Mouse (Mus musculus): ENCODE results near the gene Zfp668. TPM values are rescaled to one million over a fixed set of nuclear protein-coding genes. Genes with fewer than 3 reads are reported as not detected.
"Not testable (repeated sequence)": the region's sequence is repeated elsewhere in the genome, so short reads cannot be mapped to it uniquely, and the experiment has no call there.

The Zfp668 gene
- polyA plus RNA-seq, 1 experiment from 2014 or later: 11.9 TPM

DNA sequence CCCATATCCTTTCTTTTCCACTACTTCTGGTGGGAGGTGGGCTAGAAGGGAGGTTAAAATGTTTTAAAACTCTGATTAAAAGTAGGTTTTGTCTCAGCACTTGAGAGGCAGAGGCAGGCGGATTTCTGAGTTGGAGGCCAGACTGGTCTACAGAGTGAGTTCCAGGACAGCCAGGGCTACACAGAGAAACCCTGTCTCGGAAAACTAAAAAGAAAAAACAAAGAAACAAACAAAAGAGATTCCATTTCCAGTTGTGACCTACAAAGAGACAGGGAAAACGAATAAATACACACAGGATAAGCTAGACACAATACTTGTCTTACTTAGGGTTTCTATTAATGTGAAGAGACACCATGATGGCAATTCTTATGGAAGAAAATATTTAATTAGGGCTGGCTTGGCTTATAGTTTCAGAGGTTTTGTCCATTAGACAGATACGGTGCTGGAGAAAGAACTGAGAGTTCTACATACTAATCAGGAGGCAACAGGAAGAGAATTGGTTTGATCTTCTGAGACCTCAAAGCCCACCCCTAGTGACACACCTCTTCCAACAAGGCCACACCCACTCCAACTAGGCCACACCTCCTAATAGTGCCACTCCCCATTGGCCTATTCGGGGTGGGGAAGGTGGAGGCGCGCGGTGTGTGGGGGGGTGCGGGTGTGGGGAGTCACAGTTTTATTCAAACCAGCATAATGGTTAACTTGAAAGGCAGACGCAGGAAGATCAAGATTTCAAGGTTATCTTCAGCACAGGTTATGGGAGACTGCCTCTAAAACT is 21.7 kb upstream of the Zfp668 start:
- H3K9me3 ChIP-seq (replicated peaks; ENCODE audit: control insufficient read depth, low read length): no peaks in the 10 kb centered on the region
- no peak overlapping the region for H3K9ac ChIP-seq (ENCODE audit: low read length)
- peak overlapping the region; percentile 31; the same call in 1 of the 2 replicates for H3K27ac ChIP-seq (ENCODE audit: low read length)
- no peak for ATAC-seq (ENCODE audit: insufficient read depth, low FRiP score)
- H3K4me3 ChIP-seq (replicated peaks; ENCODE audit: low read length): no peak overlapping the region
- peaks cover 7% of the 10 kb centered on the region for H3K4me1 ChIP-seq (ENCODE audit: control insufficient read depth, insufficient read depth, low read length)
- no peaks in the 10 kb centered on the region for H3K27me3 ChIP-seq (ENCODE audit: control insufficient read depth, insufficient read depth, low read length)
- no peak overlapping the region for H3K4me2 ChIP-seq (ENCODE audit: low read depth, low read length)
- WGBS: 36% methylated on average over 10 of the region's 10 CpGs
- no peaks in the 10 kb centered on the region for H3K36me3 ChIP-seq (ENCODE audit: control insufficient read depth, insufficient read depth, low read length)

DNA sequence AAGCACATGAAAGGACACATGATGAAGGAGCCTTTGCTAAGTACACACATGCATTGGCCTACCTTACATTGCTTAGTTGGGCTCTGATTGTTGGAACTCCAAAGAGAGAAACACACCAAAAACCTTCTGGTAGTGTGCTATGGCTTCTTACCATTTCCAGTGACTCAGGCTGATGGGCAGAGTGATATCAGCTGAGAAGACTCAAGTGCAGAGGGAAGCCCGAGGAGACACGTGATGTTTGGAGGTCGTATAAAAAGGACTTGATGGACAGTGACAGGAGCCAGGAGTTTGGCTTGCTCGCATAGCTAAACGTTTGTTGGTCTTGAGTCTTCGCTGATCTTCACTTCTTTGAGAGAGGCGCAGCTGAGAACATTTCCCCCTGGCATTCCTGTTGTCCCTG is 20.9 kb upstream of the Zfp668 start:
- ATAC-seq (ENCODE audit: insufficient read depth, low FRiP score): no peak
- Histone ChIP-seq H3K27ac (ENCODE audit: low read length) (no peak overlapping the region), H3K4me3 (replicated peaks; ENCODE audit: low read length) (no peak overlapping the region), H3K9me3 (replicated peaks; ENCODE audit: control insufficient read depth, low read length) (no peaks in the 10 kb centered on the region), H3K9ac (ENCODE audit: low read length) (no peak overlapping the region), H3K4me2 (ENCODE audit: low read depth, low read length) (no peak overlapping the region), H3K27me3 (ENCODE audit: control insufficient read depth, insufficient read depth, low read length) (no peaks in the 10 kb centered on the region), H3K4me1 (ENCODE audit: control insufficient read depth, insufficient read depth, low read length) (peaks cover 7% of the 10 kb centered on the region), H3K36me3 (ENCODE audit: control insufficient read depth, insufficient read depth, low read length) (no peaks in the 10 kb centered on the region)
- WGBS: 84% methylated on average over 7 of the region's 7 CpGs

DNA sequence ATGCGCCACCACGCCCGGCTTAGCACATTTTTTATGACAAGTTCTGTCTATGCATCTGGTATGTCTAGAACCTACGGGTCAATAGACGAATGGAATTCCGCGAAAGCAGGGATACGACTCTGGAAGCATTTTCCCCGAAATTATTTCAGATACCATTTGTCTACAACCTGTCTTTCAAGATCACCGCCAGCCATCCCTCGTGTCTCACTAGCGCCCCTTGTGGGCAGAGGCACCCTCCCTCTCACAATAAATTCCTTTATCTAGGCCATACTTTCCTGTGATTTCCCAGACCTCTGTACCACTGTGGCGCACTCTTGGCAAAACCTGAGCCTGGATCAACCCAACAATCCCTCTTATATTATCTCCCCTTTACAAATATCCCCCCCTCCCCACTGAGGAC is 19.8 kb upstream of the Zfp668 start:
- H3K27ac ChIP-seq (ENCODE audit: low read length): no peak overlapping the region
- H3K9ac ChIP-seq (ENCODE audit: low read length): no peak overlapping the region
- H3K27me3 ChIP-seq (ENCODE audit: control insufficient read depth, insufficient read depth, low read length): no peaks in the 10 kb centered on the region
- H3K36me3 ChIP-seq (ENCODE audit: control insufficient read depth, insufficient read depth, low read length): no peaks in the 10 kb centered on the region
- H3K4me2 ChIP-seq (ENCODE audit: low read depth, low read length): no peak overlapping the region
- 60% methylated on average over 13 of the region's 13 CpGs for whole genome bisulfite sequencing
- ATAC-seq (ENCODE audit: insufficient read depth, low FRiP score): no peak
- no peak overlapping the region for H3K4me3 ChIP-seq (replicated peaks; ENCODE audit: low read length)
- H3K9me3 ChIP-seq (replicated peaks; ENCODE audit: control insufficient read depth, low read length): no peaks in the 10 kb centered on the region
- H3K4me1 ChIP-seq (ENCODE audit: control insufficient read depth, insufficient read depth, low read length): peaks cover 7% of the 10 kb centered on the region

GRCm38 (mm10) chr7:127895891-127896290 is 19.3 kb upstream of the Zfp668 start:
- H3K9me3 ChIP-seq (replicated peaks; ENCODE audit: control insufficient read depth, low read length); H3K36me3 ChIP-seq (ENCODE audit: control insufficient read depth, insufficient read depth, low read length); H3K9ac ChIP-seq (ENCODE audit: low read length); H3K27ac ChIP-seq (ENCODE audit: low read length); H3K27me3 ChIP-seq (ENCODE audit: control insufficient read depth, insufficient read depth, low read length); ATAC-seq (ENCODE audit: insufficient read depth, low FRiP score); H3K4me1 ChIP-seq (ENCODE audit: control insufficient read depth, insufficient read depth, low read length); H3K4me3 ChIP-seq (replicated peaks; ENCODE audit: low read length): not testable (repeated sequence)
- 63% methylated on average over 7 of the region's 7 CpGs for WGBS
- H3K4me2 ChIP-seq (ENCODE audit: low read depth, low read length): peak overlapping the region; percentile 10; the same call in 1 of the 2 replicates

DNA sequence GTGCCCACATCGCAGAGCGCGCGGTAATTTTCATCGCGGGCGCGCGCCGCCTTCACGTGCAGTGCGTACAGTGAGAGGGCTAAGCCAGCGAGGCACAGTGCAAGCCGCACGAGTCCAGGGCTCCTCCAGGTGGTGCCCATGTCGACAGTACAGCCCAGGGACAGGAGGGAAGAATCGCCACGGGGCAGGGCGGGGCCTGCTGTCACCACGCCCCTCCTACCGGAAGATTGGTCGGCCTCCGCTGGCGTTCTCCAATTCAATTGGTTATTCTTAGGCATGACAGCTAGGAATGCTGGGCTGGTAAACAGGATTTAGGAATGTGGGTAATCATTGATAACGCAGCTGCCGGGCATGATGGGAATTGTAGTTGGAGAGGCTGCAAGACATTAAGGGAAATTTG is 18.8 kb upstream of the Zfp668 start, which contains the start of the genes Gm21974 and Vkorc1:
Gm21974 (minus strand) TSS at position 13 of the 400 bp plus-strand sequence.
Vkorc1 (minus strand) TSS at position 176 of the 400 bp plus-strand sequence.
- 0% methylated on average over 26 of the region's 26 CpGs for WGBS

GRCm38 (mm10) chr7:127894480-127894879 is 17.9 kb upstream of the Zfp668 start:
- Histone ChIP-seq H3K4me2 (ENCODE audit: low read depth, low read length) (peak overlapping the region; percentile 83), H3K36me3 (ENCODE audit: control insufficient read depth, insufficient read depth, low read length) (no peaks in the 10 kb centered on the region), H3K4me1 (ENCODE audit: control insufficient read depth, insufficient read depth, low read length) (peaks cover 7% of the 10 kb centered on the region), H3K27me3 (ENCODE audit: control insufficient read depth, insufficient read depth, low read length) (no peaks in the 10 kb centered on the region), H3K9ac (ENCODE audit: low read length) (peak overlapping the region; percentile 82), H3K4me3 (replicated peaks; ENCODE audit: low read length) (peak overlapping the region; percentile 79), H3K9me3 (replicated peaks; ENCODE audit: control insufficient read depth, low read length) (no peaks in the 10 kb centered on the region), H3K27ac (ENCODE audit: low read length) (peak overlapping the region; percentile 87)
- 59% methylated on average over 5 of the region's 5 CpGs for WGBS
- no peak for ATAC-seq (ENCODE audit: insufficient read depth, low FRiP score)

More for the DNA sequence above, 18.8 kb upstream of the Zfp668 start, which contains the start of the genes Gm21974 and Vkorc1:
- Histone ChIP-seq H3K36me3 (ENCODE audit: control insufficient read depth, insufficient read depth, low read length) (no peaks in the 10 kb centered on the region), H3K27ac (ENCODE audit: low read length) (peak within 1 kb of the TSS; percentile 87), H3K27me3 (ENCODE audit: control insufficient read depth, insufficient read depth, low read length) (no peaks in the 10 kb centered on the region), H3K9ac (ENCODE audit: low read length) (peak within 1 kb of the TSS; percentile 82), H3K4me2 (ENCODE audit: low read depth, low read length) (peak within 1 kb of the TSS; percentile 83), H3K4me1 (ENCODE audit: control insufficient read depth, insufficient read depth, low read length) (peaks cover 7% of the 10 kb centered on the region), H3K4me3 (replicated peaks; ENCODE audit: low read length) (peak within 1 kb of the TSS; percentile 79), H3K9me3 (replicated peaks; ENCODE audit: control insufficient read depth, low read length) (no peaks in the 10 kb centered on the region)
- peak; percentile 97 for ATAC-seq (ENCODE audit: insufficient read depth, low FRiP score)

- Histone ChIP-seq H3K4me3 (replicated peaks; ENCODE audit: low read length) (no peak within 1 kb of the TSS), H3K9ac (ENCODE audit: low read length) (no peak within 1 kb of the TSS), H3K27ac (ENCODE audit: low read length) (no peak within 1 kb of the TSS), H3K27me3 (ENCODE audit: control insufficient read depth, insufficient read depth, low read length) (no peaks in the 10 kb centered on the region), H3K36me3 (ENCODE audit: control insufficient read depth, insufficient read depth, low read length) (0 out of 2 replicates have a peak, but pooled peaks cover 5% of the 10 kb centered on the region), H3K4me2 (ENCODE audit: low read depth, low read length) (no peak within 1 kb of the TSS), H3K9me3 (replicated peaks; ENCODE audit: control insufficient read depth, low read length) (no peaks in the 10 kb centered on the region), H3K4me1 (ENCODE audit: control insufficient read depth, insufficient read depth, low read length) (peaks cover 7% of the 10 kb centered on the region)
- ATAC-seq (ENCODE audit: insufficient read depth, low FRiP score): peak; percentile 8; the same call in 1 of the 2 replicates
- 26% methylated on average over 4 of the region's 4 CpGs for WGBS
Observed at GRCm38 (mm10) chr7:127890798-127891197, 14.2 kb upstream of the Zfp668 start, which contains the start of gene Prss53. Gene Prss53, minus strand, starts transcription at chr7:127890970.

DNA sequence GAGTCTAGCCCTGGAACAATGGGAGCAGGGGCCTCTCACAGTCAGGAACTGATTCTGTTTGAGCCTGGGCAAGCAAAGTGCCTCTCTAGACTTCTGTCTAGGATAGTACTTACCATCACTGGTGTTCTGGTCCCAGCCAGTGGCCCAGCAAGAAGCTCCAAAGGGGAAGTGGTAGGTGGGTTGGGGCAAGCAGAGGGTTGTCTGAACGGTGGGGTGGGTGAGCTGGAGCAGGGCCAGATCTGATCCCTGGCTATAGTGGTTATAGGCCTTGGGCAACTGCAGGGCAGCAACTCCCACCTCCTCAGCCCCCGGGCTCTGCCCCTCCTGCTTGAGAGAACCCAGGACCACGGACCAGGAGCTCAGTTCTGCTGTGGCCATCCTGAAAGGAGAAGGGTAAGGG is 12.2 kb upstream of the Zfp668 start:
- H3K27ac ChIP-seq (ENCODE audit: low read length): no peak overlapping the region
- peaks cover 5% of the 10 kb centered on the region for H3K4me1 ChIP-seq (ENCODE audit: control insufficient read depth, insufficient read depth, low read length)
- no peak overlapping the region for H3K4me3 ChIP-seq (replicated peaks; ENCODE audit: low read length)
- no peak overlapping the region for H3K9ac ChIP-seq (ENCODE audit: low read length)
- ATAC-seq (ENCODE audit: insufficient read depth, low FRiP score): no peak
- WGBS: 62% methylated on average over 3 of the region's 3 CpGs
- no peaks in the 10 kb centered on the region for H3K27me3 ChIP-seq (ENCODE audit: control insufficient read depth, insufficient read depth, low read length)
- 0 out of 2 replicates have a peak, but pooled peaks cover 10% of the 10 kb centered on the region for H3K36me3 ChIP-seq (ENCODE audit: control insufficient read depth, insufficient read depth, low read length)
- no peak overlapping the region for H3K4me2 ChIP-seq (ENCODE audit: low read depth, low read length)
- no peaks in the 10 kb centered on the region for H3K9me3 ChIP-seq (replicated peaks; ENCODE audit: control insufficient read depth, low read length)

DNA sequence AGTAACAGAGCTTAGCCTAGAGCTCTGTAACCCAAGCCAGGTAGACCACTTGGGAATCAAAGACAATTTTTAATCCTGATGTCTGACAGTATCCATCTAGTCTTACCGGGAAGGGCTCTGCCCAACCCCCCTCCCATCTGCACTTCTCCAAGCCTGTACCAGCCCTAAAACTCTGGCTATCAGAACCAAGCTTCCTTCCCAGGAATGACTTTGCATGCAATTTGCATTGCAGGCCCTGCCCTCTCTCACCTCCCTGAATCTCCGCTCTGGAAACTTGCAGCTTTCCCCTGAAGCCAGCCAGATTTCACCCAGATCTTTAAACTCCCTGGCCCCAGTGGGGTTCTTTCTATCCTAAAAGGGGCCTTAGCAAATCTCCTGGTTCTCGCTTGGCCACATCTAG is 11.2 kb upstream of the Zfp668 start:
- Histone ChIP-seq H3K4me3 (replicated peaks; ENCODE audit: low read length) (no peak overlapping the region), H3K4me2 (ENCODE audit: low read depth, low read length) (no peak overlapping the region), H3K27me3 (ENCODE audit: control insufficient read depth, insufficient read depth, low read length) (no peaks in the 10 kb centered on the region), H3K4me1 (ENCODE audit: control insufficient read depth, insufficient read depth, low read length) (peaks cover 9% of the 10 kb centered on the region), H3K36me3 (ENCODE audit: control insufficient read depth, insufficient read depth, low read length) (peaks cover 11% of the 10 kb centered on the region), H3K27ac (ENCODE audit: low read length) (no peak overlapping the region), H3K9me3 (replicated peaks; ENCODE audit: control insufficient read depth, low read length) (no peaks in the 10 kb centered on the region), H3K9ac (ENCODE audit: low read length) (no peak overlapping the region)
- ATAC-seq (ENCODE audit: insufficient read depth, low FRiP score): no peak
- 72% methylated on average over 3 of the region's 3 CpGs for WGBS

Data from stomach, embryonic 16.5 days (tissue).